Mouse (Mus musculus): ENCODE data around the gene Cldn18. TPM values are rescaled to one million over a fixed set of nuclear protein-coding genes. Genes with fewer than 3 reads are reported as not detected.

The Cldn18 gene
- total RNA-seq, 2 experiments from 2014 or later = not detected

- intact Hi-C loops (cut with DNase I) = no loop called here
- no peak for DNase-seq
These were observed 31.4 kb downstream of the Cldn18 start for GRCm38 (mm10) chr9:99685536-99686231.

- DNase-seq = no peak
- intact Hi-C loops (cut with DNase I) = no loop called here
These were observed 32.0 kb downstream of the Cldn18 start for GRCm38 (mm10) chr9:99685061-99685521.

GRCm38 (mm10) chr9:99681980-99682570 is 35.0 kb downstream of the Cldn18 start:
- DNase-seq = no peak
- intact Hi-C loops (cut with DNase I) = no loop called here

GRCm38 (mm10) chr9:99675714-99676113 is 41.4 kb downstream of the Cldn18 start:
- intact Hi-C loops (cut with DNase I) = no loop called here
- no peak for DNase-seq

GRCm38 (mm10) chr9:99671603-99672002 is 45.5 kb downstream of the Cldn18 start:
- intact Hi-C loops (cut with DNase I) = no loop called here
- DNase-seq = peak in 1 of 2 experiments; percentile 8

- peak; percentile 51 to 55 for DNase-seq
These were observed 49.5 kb downstream of the Cldn18 start for GRCm38 (mm10) chr9:99667596-99667995.

GRCm38 (mm10) chr9:99662887-99663286 is 54.2 kb downstream of the Cldn18 start:
- DNase-seq = no peak
- intact Hi-C loops (cut with DNase I) = loop anchor here (2.0 to 10.0 kb wide), 2 partner anchors 76 to 198 kb away; no protein-coding TSS in a partner anchor

More at GRCm38 (mm10) chr9:99667596-99667995, 49.5 kb downstream of the Cldn18 start:
- intact Hi-C loops (cut with DNase I) = loop anchor here (10.0 kb wide), 1 partner anchor 203 kb away; no protein-coding TSS in a partner anchor

- DNase-seq = peak; percentile 58 to 79
- intact Hi-C loops (cut with DNase I) = loop anchor here (2.0 to 10.0 kb wide), 2 partner anchors 76 to 198 kb away; no protein-coding TSS in a partner anchor
These were observed 54.7 kb downstream of the Cldn18 start for GRCm38 (mm10) chr9:99662406-99662805.

- DNase-seq = no peak
- intact Hi-C loops (cut with DNase I) = loop anchor here (2.0 to 10.0 kb wide), 2 partner anchors 75 to 197 kb away; no protein-coding TSS in a partner anchor
These were observed 55.4 kb downstream of the Cldn18 start for GRCm38 (mm10) chr9:99661606-99662166.

- intact Hi-C loops (cut with DNase I) = loop anchor here (10.0 kb wide), 1 partner anchor 196 kb away; no protein-coding TSS in a partner anchor
- DNase-seq = no peak
These were observed 56.3 kb downstream of the Cldn18 start for GRCm38 (mm10) chr9:99660756-99661155.

GRCm38 (mm10) chr9:99646102-99646501 is 71.0 kb downstream of the Cldn18 start:
- intact Hi-C loops (cut with DNase I) = no loop called here

GRCm38 (mm10) chr9:99645416-99645815 is 71.7 kb downstream of the Cldn18 start:
- DNase-seq = no peak
- intact Hi-C loops (cut with DNase I) = no loop called here

More at GRCm38 (mm10) chr9:99646102-99646501, 71.0 kb downstream of the Cldn18 start:
- DNase-seq = no peak

GRCm38 (mm10) chr9:99639957-99640356 is 77.1 kb downstream of the Cldn18 start:
- intact Hi-C loops (cut with DNase I) = no loop called here
- DNase-seq = no peak

Other genes starting within 250 kb of the Cldn18 start
- 10 to 100 TPM; 24.2 to 27.6 TPM for gene Armc8, start 148.4 kb downstream of the Cldn18 start, total RNA-seq (2021)
- gene Dbr1, start 141.5 kb downstream of the Cldn18 start, total RNA-seq (2021) = 1 to 10 TPM; 9.0 to 9.5 TPM
- gene A4gnt, start 104.8 kb downstream of the Cldn18 start, total RNA-seq (2021) = not detected
- 1 to 10 TPM; 6.0 to 7.2 TPM for gene Dzip1l, start 87.8 kb downstream of the Cldn18 start, total RNA-seq (2021)
- not detected for gene Sox14, start 158.9 kb upstream of the Cldn18 start, total RNA-seq (2021)

Data from heart, postnatal 10 days (tissue).